Mouse (Mus musculus) hindbrain, embryonic 16.5 days (tissue): ENCODE measurements at regions not wholly inside any gene's neighbourhood (a gene's known extent, or its start where the extent isn't known, plus 50 kb on each side); places are given as distances from the start of the nearest gene placed in this dataset.

Source experiments
- ATAC-seq: fragments of 200-750 bp; cut with Nextera tagmentation; 2 replicates; pipeline ENCODE4 v1.8.0; 2017; ENCODE audit warnings: moderate TSS enrichment, moderate library complexity
- H3K27ac ChIP-seq: fragments of 300-500 bp; sonication (generic); 2 replicates; pipeline ENCODE4 v1.5.1; 2014; ENCODE audit warnings: low read depth, mild to moderate bottlenecking, control low read depth, low read length, moderate library complexity
- H3K27me3 ChIP-seq: fragments of 300-500 bp; sonication (generic); replicated peaks from 2 replicates; pipeline ENCODE4 v1.6.1; 2014; ENCODE audit warnings: low read length; ENCODE audit not compliant: control insufficient read depth, insufficient read depth
- H3K36me3 ChIP-seq: fragments of 300-500 bp; sonication (generic); 2 replicates; pipeline ENCODE4 v1.6.1; 2014; ENCODE audit warnings: mild to moderate bottlenecking, low read length, moderate library complexity, mixed read lengths; ENCODE audit not compliant: control insufficient read depth, insufficient read depth
- H3K4me1 ChIP-seq: fragments of 300-500 bp; sonication (generic); 2 replicates; pipeline ENCODE4 v1.6.1; 2014; ENCODE audit warnings: low read depth, low read length; ENCODE audit not compliant: control insufficient read depth, insufficient read depth
- H3K4me2 ChIP-seq: fragments of 300-500 bp; sonication (generic); 2 replicates; pipeline ENCODE4 v1.6.1; 2014; ENCODE audit warnings: mild to moderate bottlenecking, low read length, control low read depth, moderate library complexity
- H3K4me3 ChIP-seq: fragments of 300-500 bp; sonication (generic); 2 replicates; pipeline ENCODE4 v1.5.1; 2014; ENCODE audit warnings: mild to moderate bottlenecking, low read length, control low read depth, moderate library complexity
- H3K9ac ChIP-seq: fragments of 300-500 bp; sonication (generic); 2 replicates; pipeline ENCODE4 v1.6.1; 2014; ENCODE audit warnings: low read depth, mild to moderate bottlenecking, control low read depth, low read length, moderate library complexity
- H3K9me3 ChIP-seq: fragments of 300-500 bp; sonication (generic); 2 replicates; pipeline ENCODE4 v1.6.1; 2014; ENCODE audit warnings: mild to moderate bottlenecking, low read length, moderate library complexity; ENCODE audit not compliant: control insufficient read depth
- WGBS: fragments of 180-500 bp; shearing (Covaris S2); extraction: QIAGEN DNeasy Blood & Tissue Kit; methylation state at CpG from one replicate; pipeline ENCODE4 v1.1.7; 2014; 5-methylcytosine and 5-hydroxymethylcytosine counted together

GRCm38 (mm10) chr15:86696806-86697205 is 482.5 kb downstream of the Tbc1d22a start:
- ATAC-seq = no peak
- WGBS = 47% methylated on average over 4 of the region's 4 CpGs

GRCm38 (mm10) chr15:86710429-86710828 is 496.2 kb downstream of the Tbc1d22a start:
- Histone ChIP-seq H3K27ac (no peak overlapping the region), H3K4me3 (no peak overlapping the region), H3K36me3 (no peaks in the 10 kb centered on the region), H3K4me1 (no peaks in the 10 kb centered on the region), H3K27me3 (no peaks in the 10 kb centered on the region), H3K4me2 (no peak overlapping the region), H3K9me3 (no peaks in the 10 kb centered on the region), H3K9ac (no peak overlapping the region)
- no peak for ATAC-seq
- 94% methylated on average over 2 of the region's 2 CpGs for WGBS

More at GRCm38 (mm10) chr15:86696806-86697205, 482.5 kb downstream of the Tbc1d22a start:
- Histone ChIP-seq H3K36me3 (no peaks in the 10 kb centered on the region), H3K27ac (no peak overlapping the region), H3K9ac (no peak overlapping the region), H3K27me3 (no peaks in the 10 kb centered on the region), H3K4me1 (no peaks in the 10 kb centered on the region), H3K4me2 (no peak overlapping the region), H3K9me3 (no peaks in the 10 kb centered on the region), H3K4me3 (no peak overlapping the region)

GRCm38 (mm10) chr15:86718376-86718775 is 504.1 kb downstream of the Tbc1d22a start:
- Histone ChIP-seq H3K36me3 (no peaks in the 10 kb centered on the region), H3K4me1 (peaks cover 4% of the 10 kb centered on the region), H3K27ac (no peak overlapping the region), H3K27me3 (no peaks in the 10 kb centered on the region), H3K9ac (no peak overlapping the region), H3K4me2 (no peak overlapping the region), H3K9me3 (no peaks in the 10 kb centered on the region), H3K4me3 (no peak overlapping the region)
- ATAC-seq = no peak
- WGBS = 38% methylated on average over 9 of the region's 9 CpGs

- Histone ChIP-seq H3K27me3 (no peaks in the 10 kb centered on the region), H3K27ac (no peak overlapping the region), H3K4me1 (peaks cover 4% of the 10 kb centered on the region), H3K9me3 (no peaks in the 10 kb centered on the region), H3K4me3 (no peak overlapping the region), H3K4me2 (no peak overlapping the region), H3K36me3 (no peaks in the 10 kb centered on the region), H3K9ac (no peak overlapping the region)
- WGBS = 87% methylated on average over 12 of the region's 12 CpGs
- no peak for ATAC-seq
These were observed 504.8 kb downstream of the Tbc1d22a start for GRCm38 (mm10) chr15:86719088-86719487.

GRCm38 (mm10) chr15:86721131-86721530 is 506.9 kb downstream of the Tbc1d22a start:
- Histone ChIP-seq H3K4me3 (no peak overlapping the region), H3K27me3 (no peaks in the 10 kb centered on the region), H3K9me3 (no peaks in the 10 kb centered on the region), H3K4me1 (peaks cover 4% of the 10 kb centered on the region), H3K36me3 (no peaks in the 10 kb centered on the region), H3K4me2 (no peak overlapping the region), H3K27ac (no peak overlapping the region), H3K9ac (no peak overlapping the region)
- WGBS = 70% methylated on average over 5 of the region's 5 CpGs
- no peak for ATAC-seq

- H3K4me3 ChIP-seq = no peak overlapping the region
- no peak overlapping the region for H3K27ac ChIP-seq
- ATAC-seq = no peak
- H3K9me3 ChIP-seq = no peaks in the 10 kb centered on the region
- H3K27me3 ChIP-seq = no peaks in the 10 kb centered on the region
- no peaks in the 10 kb centered on the region for H3K4me1 ChIP-seq
- H3K36me3 ChIP-seq = no peaks in the 10 kb centered on the region
- no peak overlapping the region for H3K9ac ChIP-seq
- no peak overlapping the region for H3K4me2 ChIP-seq
These were observed 523.7 kb downstream of the Tbc1d22a start for GRCm38 (mm10) chr15:86737945-86738344.

GRCm38 (mm10) chr15:86738356-86738755 is 524.1 kb downstream of the Tbc1d22a start:
- no peaks in the 10 kb centered on the region for H3K9me3 ChIP-seq
- H3K36me3 ChIP-seq = no peaks in the 10 kb centered on the region
- no peak for ATAC-seq
- no peak overlapping the region for H3K9ac ChIP-seq
- no peaks in the 10 kb centered on the region for H3K27me3 ChIP-seq
- no peak overlapping the region for H3K27ac ChIP-seq
- WGBS = 47% methylated on average over 5 of the region's 5 CpGs
- H3K4me3 ChIP-seq = no peak overlapping the region
- no peak overlapping the region for H3K4me2 ChIP-seq
- H3K4me1 ChIP-seq = no peaks in the 10 kb centered on the region

GRCm38 (mm10) chr15:86738776-86739175 is 524.5 kb downstream of the Tbc1d22a start:
- no peak overlapping the region for H3K27ac ChIP-seq
- no peak for ATAC-seq
- no peaks in the 10 kb centered on the region for H3K36me3 ChIP-seq
- no peak overlapping the region for H3K4me2 ChIP-seq
- H3K9ac ChIP-seq = no peak overlapping the region
- no peak overlapping the region for H3K4me3 ChIP-seq
- H3K27me3 ChIP-seq = no peaks in the 10 kb centered on the region
- no peaks in the 10 kb centered on the region for H3K9me3 ChIP-seq
- 87% methylated on average over 5 of the region's 5 CpGs for WGBS
- no peaks in the 10 kb centered on the region for H3K4me1 ChIP-seq

GRCm38 (mm10) chr15:86751436-86752136 is 537.3 kb downstream of the Tbc1d22a start:
- Histone ChIP-seq H3K4me1 (peaks cover 3% of the 10 kb centered on the region; the same call in 1 of the 2 replicates), H3K4me3 (no peak overlapping the region), H3K9ac (no peak overlapping the region), H3K4me2 (no peak overlapping the region), H3K36me3 (no peaks in the 10 kb centered on the region), H3K9me3 (no peaks in the 10 kb centered on the region), H3K27ac (no peak overlapping the region), H3K27me3 (no peaks in the 10 kb centered on the region)
- WGBS = 44% methylated on average over 10 of the region's 10 CpGs
- ATAC-seq = peak; percentile 80
